Mouse (Mus musculus) G1E (cell line): ENCODE results near the gene Fzr1.

Experiments used
- CTCF ChIP-seq: IDR thresholded peaks from 2 replicates; pipeline ENCODE4 v1.5.1; 2012; ENCODE audit warnings: low read depth, low read length, inconsistent platforms, mixed read lengths
- GATA1 ChIP-seq: IDR thresholded peaks from 2 replicates; pipeline ENCODE4 v1.6.1; 2012; ENCODE audit warnings: borderline replicate concordance, low read length, inconsistent platforms, mixed read lengths

DNA sequence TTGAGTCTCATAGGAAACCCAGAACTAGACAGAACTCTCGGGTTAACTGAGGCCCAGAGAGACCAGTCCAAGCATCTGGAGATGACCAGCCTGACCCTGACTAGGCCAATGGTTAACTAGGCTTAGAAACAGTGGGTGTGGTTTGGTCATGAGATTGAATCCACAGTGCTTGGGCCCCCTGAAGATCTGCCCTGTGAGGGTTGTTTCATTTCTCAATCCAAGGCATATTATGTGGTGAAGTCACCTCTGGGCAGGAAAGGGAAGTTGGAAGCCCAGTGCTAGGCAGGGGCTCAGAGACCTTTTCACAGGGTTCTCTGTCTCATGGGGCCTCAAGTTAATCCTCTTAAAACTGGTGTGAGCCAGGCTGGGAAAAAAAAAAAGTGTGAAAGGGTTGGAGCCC is 19.5 kb downstream of the Fzr1 start:
- TF ChIP-seq CTCF (no peak), GATA1 (no peak)
